Mouse (Mus musculus): ENCODE data around the gene Edc3. TPM values are rescaled to one million over a fixed set of nuclear protein-coding genes. Genes with fewer than 3 reads are reported as not detected.

Edc3 gene
- polyA plus RNA-seq, 1 experiment from 2014 or later, result 35.8 TPM

GRCm38 (mm10) chr9:57764147-57764973 is 56.0 kb downstream of the Edc3 start:
- H3K27me3 ChIP-seq, result no peaks in the 10 kb centered on the region
- H3K4me2 ChIP-seq, result peak overlapping the region; percentile 94
- no peaks in the 10 kb centered on the region for H3K9me3 ChIP-seq
- H3K27ac ChIP-seq, result peak overlapping the region; percentile 98
- H3K36me3 ChIP-seq, result peaks cover 18% of the 10 kb centered on the region
- H3K4me1 ChIP-seq, result peaks cover 31% of the 10 kb centered on the region
- WGBS, result under 1% methylated on average over 57 of the region's 57 CpGs
- peak overlapping the region; percentile 86 for H3K4me3 ChIP-seq
- H3K9ac ChIP-seq, result peak overlapping the region; percentile 99
- peak; percentile 47 for ATAC-seq (ENCODE audit: borderline replicate concordance, extremely low read depth, low FRiP score, low TSS enrichment)

GRCm38 (mm10) chr9:57764974-57765363 is 56.6 kb downstream of the Edc3 start:
- H3K4me1 ChIP-seq, result peaks cover 31% of the 10 kb centered on the region
- H3K9ac ChIP-seq, result peak overlapping the region; percentile 99
- no peaks in the 10 kb centered on the region for H3K27me3 ChIP-seq
- ATAC-seq (ENCODE audit: borderline replicate concordance, extremely low read depth, low FRiP score, low TSS enrichment), result peak; percentile 93
- H3K27ac ChIP-seq, result peak overlapping the region; percentile 98
- peak overlapping the region; percentile 94 for H3K4me2 ChIP-seq
- H3K4me3 ChIP-seq, result peak overlapping the region; percentile 86
- H3K9me3 ChIP-seq, result no peaks in the 10 kb centered on the region
- under 1% methylated on average over 45 of the region's 45 CpGs for WGBS
- H3K36me3 ChIP-seq, result peaks cover 13% of the 10 kb centered on the region

GRCm38 (mm10) chr9:57765364-57766351 is 57.3 kb downstream of the Edc3 start, which contains the start of gene Clk3:
Gene Clk3, minus strand, starts transcription at chr9:57765860.
- Histone ChIP-seq H3K36me3 (peaks cover 6% of the 10 kb centered on the region), H3K9me3 (no peaks in the 10 kb centered on the region), H3K27ac (peak within 1 kb of the TSS; percentile 98), H3K4me1 (peaks cover 31% of the 10 kb centered on the region), H3K4me3 (peak within 1 kb of the TSS; percentile 86), H3K4me2 (peak within 1 kb of the TSS; percentile 94), H3K27me3 (no peaks in the 10 kb centered on the region), H3K9ac (peak within 1 kb of the TSS; percentile 99)
- peak; percentile 24; the same call in 1 of the 2 replicates for ATAC-seq (ENCODE audit: borderline replicate concordance, extremely low read depth, low FRiP score, low TSS enrichment)
- WGBS, result under 1% methylated on average over 92 of the region's 93 CpGs

- Histone ChIP-seq H3K27ac (no peak overlapping the region), H3K9ac (peak overlapping the region; percentile 99; the same call in 1 of the 2 replicates), H3K27me3 (no peaks in the 10 kb centered on the region), H3K4me1 (peaks cover 31% of the 10 kb centered on the region), H3K9me3 (no peaks in the 10 kb centered on the region), H3K4me2 (peak overlapping the region; percentile 94), H3K36me3 (no peaks in the 10 kb centered on the region), H3K4me3 (peak overlapping the region; percentile 86)
- no peak for ATAC-seq (ENCODE audit: borderline replicate concordance, extremely low read depth, low FRiP score, low TSS enrichment)
- 33% methylated on average over 6 of the region's 6 CpGs for WGBS
Measured at GRCm38 (mm10) chr9:57766431-57766830, 58.1 kb downstream of the Edc3 start.

GRCm38 (mm10) chr9:57767231-57767630 is 58.9 kb downstream of the Edc3 start:
- H3K4me2 ChIP-seq, result no peak overlapping the region
- H3K36me3 ChIP-seq, result no peaks in the 10 kb centered on the region
- no peak overlapping the region for H3K9ac ChIP-seq
- 85% methylated on average over 4 of the region's 4 CpGs for WGBS
- no peaks in the 10 kb centered on the region for H3K9me3 ChIP-seq
- no peak overlapping the region for H3K27ac ChIP-seq
- H3K27me3 ChIP-seq, result no peaks in the 10 kb centered on the region
- H3K4me1 ChIP-seq, result peaks cover 26% of the 10 kb centered on the region
- ATAC-seq (ENCODE audit: borderline replicate concordance, extremely low read depth, low FRiP score, low TSS enrichment), result no peak
- H3K4me3 ChIP-seq, result no peak overlapping the region

- Histone ChIP-seq H3K36me3 (no peaks in the 10 kb centered on the region), H3K9ac (no peak overlapping the region), H3K27ac (no peak overlapping the region), H3K4me2 (no peak overlapping the region), H3K9me3 (no peaks in the 10 kb centered on the region), H3K4me3 (no peak overlapping the region), H3K27me3 (no peaks in the 10 kb centered on the region), H3K4me1 (peaks cover 9% of the 10 kb centered on the region)
- 63% methylated on average over 2 of the region's 2 CpGs for WGBS
- ATAC-seq (ENCODE audit: borderline replicate concordance, extremely low read depth, low FRiP score, low TSS enrichment), result no peak
Measured at GRCm38 (mm10) chr9:57769539-57770069, 61.3 kb downstream of the Edc3 start.

GRCm38 (mm10) chr9:57770214-57770613 is 61.9 kb downstream of the Edc3 start:
- Histone ChIP-seq H3K9me3 (no peaks in the 10 kb centered on the region), H3K27me3 (no peaks in the 10 kb centered on the region), H3K4me3 (no peak overlapping the region), H3K9ac (no peak overlapping the region), H3K36me3 (no peaks in the 10 kb centered on the region), H3K27ac (no peak overlapping the region), H3K4me2 (no peak overlapping the region), H3K4me1 (peaks cover 9% of the 10 kb centered on the region)
- no peak for ATAC-seq (ENCODE audit: borderline replicate concordance, extremely low read depth, low FRiP score, low TSS enrichment)
- 95% methylated on average over 1 of the region's 1 CpGs for WGBS

- no peak overlapping the region for H3K4me2 ChIP-seq
- H3K27ac ChIP-seq, result no peak overlapping the region
- H3K9ac ChIP-seq, result no peak overlapping the region
- H3K36me3 ChIP-seq, result no peaks in the 10 kb centered on the region
- H3K4me3 ChIP-seq, result no peak overlapping the region
- ATAC-seq (ENCODE audit: borderline replicate concordance, extremely low read depth, low FRiP score, low TSS enrichment), result no peak
- H3K27me3 ChIP-seq, result no peaks in the 10 kb centered on the region
- no peaks in the 10 kb centered on the region for H3K9me3 ChIP-seq
- 85% methylated on average over 2 of the region's 2 CpGs for WGBS
- H3K4me1 ChIP-seq, result peaks cover 9% of the 10 kb centered on the region
Measured at GRCm38 (mm10) chr9:57770836-57771235, 62.5 kb downstream of the Edc3 start.

GRCm38 (mm10) chr9:57773754-57774153 is 65.4 kb downstream of the Edc3 start:
- Histone ChIP-seq H3K27ac (no peak overlapping the region), H3K4me2 (no peak overlapping the region)
- ATAC-seq (ENCODE audit: borderline replicate concordance, extremely low read depth, low FRiP score, low TSS enrichment), result no peak

GRCm38 (mm10) chr9:57774168-57774567 is 65.8 kb downstream of the Edc3 start:
- Histone ChIP-seq H3K27ac (no peak overlapping the region), H3K4me3 (no peak overlapping the region), H3K9ac (no peak overlapping the region), H3K4me2 (no peak overlapping the region), H3K36me3 (no peaks in the 10 kb centered on the region), H3K27me3 (no peaks in the 10 kb centered on the region), H3K9me3 (no peaks in the 10 kb centered on the region), H3K4me1 (0 out of 2 replicates have a peak, but pooled peaks cover 2% of the 10 kb centered on the region)
- 3% methylated on average over 1 of the region's 1 CpGs for WGBS
- ATAC-seq (ENCODE audit: borderline replicate concordance, extremely low read depth, low FRiP score, low TSS enrichment), result no peak

More at GRCm38 (mm10) chr9:57773754-57774153, 65.4 kb downstream of the Edc3 start:
- Histone ChIP-seq H3K9me3 (no peaks in the 10 kb centered on the region), H3K4me1 (0 out of 2 replicates have a peak, but pooled peaks cover 2% of the 10 kb centered on the region), H3K9ac (no peak overlapping the region), H3K36me3 (no peaks in the 10 kb centered on the region), H3K27me3 (no peaks in the 10 kb centered on the region), H3K4me3 (no peak overlapping the region)
- WGBS, result 56% methylated on average over 3 of the region's 3 CpGs

GRCm38 (mm10) chr9:57775026-57775425 is 66.7 kb downstream of the Edc3 start:
- Histone ChIP-seq H3K4me2 (no peak overlapping the region), H3K4me3 (no peak overlapping the region), H3K9ac (no peak overlapping the region), H3K9me3 (no peaks in the 10 kb centered on the region), H3K27me3 (no peaks in the 10 kb centered on the region), H3K4me1 (0 out of 2 replicates have a peak, but pooled peaks cover 2% of the 10 kb centered on the region), H3K27ac (no peak overlapping the region), H3K36me3 (no peaks in the 10 kb centered on the region)
- ATAC-seq (ENCODE audit: borderline replicate concordance, extremely low read depth, low FRiP score, low TSS enrichment), result no peak
- WGBS, result 59% methylated on average over 5 of the region's 5 CpGs

Data from lung, embryonic 15.5 days (tissue).